Mouse (Mus musculus) gonadal fat pad, adult 2 months (tissue): ENCODE results near the gene Fam83f. TPM values are rescaled to one million over a fixed set of nuclear protein-coding genes. Genes with fewer than 3 reads are reported as not detected.

ENCODE experiments used
- DNase-seq: peaks from one replicate; pipeline ENCODE4 v3.0.0-alpha.2; 2012; ENCODE audit warnings: low read depth
- polyA plus RNA-seq: library from polyadenylated mRNA; depleted of rRNA; stranded (reverse); fragments of >200 nt; gene quantifications from 2 replicates; pipeline ENCODE4 v1.2.3, GENCODE M21; 2012; rRNA removed

Gene Fam83f
- polyA plus RNA-seq = 5.3 and 5.8 TPM in 2 replicates

DNA sequence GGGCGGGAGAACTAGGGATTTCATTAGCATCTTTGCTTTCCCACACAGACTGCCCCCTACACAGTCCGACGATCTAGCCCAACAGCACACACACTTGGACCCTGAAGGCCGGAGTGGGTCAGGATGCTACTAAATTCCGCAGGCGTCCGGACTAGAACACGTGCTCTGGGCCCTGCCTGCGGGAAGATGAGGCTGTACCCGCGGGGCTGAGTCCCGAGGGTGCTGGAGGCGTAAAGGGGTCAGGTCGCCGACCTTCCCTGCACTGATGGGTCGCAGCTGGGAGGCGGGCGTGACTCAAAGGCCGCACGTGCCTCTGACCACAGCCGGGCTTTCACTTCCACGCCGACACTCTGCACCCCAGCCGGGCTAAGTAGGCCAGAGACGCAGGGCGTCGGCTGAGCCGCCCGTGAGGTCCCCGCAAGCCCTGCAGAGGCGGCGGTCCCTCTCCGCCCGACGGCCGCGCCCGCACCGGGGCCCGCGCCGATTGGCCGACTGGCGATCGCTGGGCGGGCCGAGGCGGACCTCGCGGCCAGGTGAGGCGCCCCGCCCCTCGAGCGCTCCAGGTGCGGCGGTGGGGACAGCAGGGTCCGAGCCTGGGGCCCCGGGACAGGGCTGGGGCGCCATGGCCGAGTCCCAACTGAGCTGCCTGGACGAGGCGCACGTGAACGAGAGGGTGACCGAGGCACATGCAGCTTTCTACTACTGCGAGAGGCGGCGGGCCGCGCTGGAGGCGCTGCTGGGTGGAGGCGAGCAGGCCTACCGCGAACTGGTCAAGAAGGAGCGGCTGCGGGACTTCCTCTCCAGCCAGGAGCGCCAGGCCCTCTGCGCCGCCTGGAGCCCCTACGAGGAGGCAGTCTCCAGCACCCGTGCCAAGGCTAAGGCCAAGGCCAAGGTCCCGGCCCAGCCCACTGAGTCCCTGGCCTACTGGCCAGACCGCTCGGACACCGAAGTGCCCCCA, at the start of gene Fam83f:
TSS of gene Fam83f (plus strand) at position 553 of the 958 bp plus-strand sequence.
- no peak for DNase-seq

DNA sequence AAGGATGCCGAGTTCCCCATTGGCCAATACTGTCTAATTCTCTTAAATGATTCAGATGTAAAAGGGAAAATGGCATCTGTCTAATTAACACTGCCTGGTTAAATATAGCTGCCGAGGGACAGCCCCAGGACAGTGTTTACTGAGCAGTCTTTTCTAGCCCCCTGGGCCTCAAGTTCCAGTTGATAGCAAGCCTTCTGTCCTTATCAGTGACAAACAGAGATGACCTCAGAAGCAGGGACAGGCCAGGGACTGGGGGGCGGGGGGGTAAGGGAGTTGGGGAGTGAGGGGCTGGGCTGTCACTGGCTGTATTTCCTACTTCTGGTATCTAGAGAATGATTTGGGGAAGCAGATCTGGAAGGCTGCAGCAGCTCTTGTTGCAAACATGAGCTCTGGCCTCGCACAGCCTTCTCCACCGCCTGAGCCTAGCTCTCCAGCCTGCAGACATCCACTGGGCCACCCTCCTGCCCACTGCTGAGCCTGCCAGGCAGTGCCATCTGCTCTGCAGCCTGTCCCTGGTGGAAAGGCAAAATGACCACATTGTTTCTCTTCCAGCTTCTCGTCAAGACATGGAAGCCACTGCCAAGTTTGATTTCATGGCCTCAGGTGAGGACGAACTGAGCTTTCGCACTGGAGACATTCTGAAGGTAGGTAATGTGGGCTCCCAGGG, 48.3 kb upstream of the Fam83f start:
- DNase-seq = no peak

DNA sequence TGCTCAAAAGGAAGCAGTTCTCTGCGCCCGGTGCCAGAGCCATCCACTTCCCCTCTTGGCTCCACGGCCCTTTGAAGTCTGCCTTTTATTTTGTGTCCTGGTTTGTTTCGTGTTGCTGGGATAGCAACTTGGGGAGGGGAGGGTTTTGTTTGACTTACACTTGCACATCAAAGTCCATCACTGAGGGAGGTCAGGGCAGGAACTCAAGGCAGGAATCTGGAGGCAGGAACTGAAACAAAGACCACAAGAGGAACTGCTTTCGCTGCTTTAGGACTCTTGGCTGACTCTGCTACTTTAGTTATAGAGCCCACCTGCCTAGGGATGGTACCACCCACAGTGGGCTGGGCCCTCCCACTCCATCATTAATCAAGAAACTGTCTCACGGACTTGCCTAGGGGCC, 45.2 kb upstream of the Fam83f start:
- DNase-seq = no peak

DNA sequence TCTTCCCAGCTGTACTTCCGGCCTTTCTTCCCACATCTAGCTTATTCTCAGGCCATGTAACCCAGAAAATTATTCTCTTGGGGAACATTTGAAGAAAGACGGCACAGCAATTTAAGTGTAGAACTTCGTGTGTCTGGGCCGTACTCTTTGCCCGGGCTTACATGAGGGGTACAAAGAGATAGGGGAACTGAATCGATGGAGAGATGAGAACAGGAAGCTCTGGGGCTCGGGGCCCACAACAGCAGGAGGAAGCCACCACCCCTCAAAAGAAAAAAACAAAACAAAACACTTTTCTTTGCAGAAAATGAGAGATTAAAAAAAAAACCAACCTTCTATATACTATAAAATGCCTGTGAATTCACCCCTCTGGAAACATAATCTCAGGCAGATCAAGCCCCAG, 41.5 kb upstream of the Fam83f start:
- DNase-seq = no peak

DNA sequence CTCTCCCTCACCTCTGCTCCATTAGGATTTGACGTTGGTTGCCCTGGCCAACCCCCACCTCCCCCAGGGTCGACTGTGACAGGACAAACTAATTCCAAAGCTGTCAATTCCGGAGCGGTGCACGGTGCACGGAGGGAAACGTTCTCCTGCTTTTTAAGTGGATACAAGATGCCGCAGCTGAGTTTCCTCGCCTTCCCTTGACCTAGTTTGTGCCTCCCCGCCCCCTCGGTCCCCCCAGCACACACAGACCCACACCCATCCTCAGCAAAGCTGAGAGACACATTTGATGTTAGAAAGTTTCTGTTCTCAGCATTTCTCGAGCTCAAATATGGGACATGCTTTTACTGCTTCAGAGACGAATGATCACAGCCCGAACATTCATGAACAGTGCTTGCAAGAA, 40.9 kb upstream of the Fam83f start:
- DNase-seq = no peak

DNA sequence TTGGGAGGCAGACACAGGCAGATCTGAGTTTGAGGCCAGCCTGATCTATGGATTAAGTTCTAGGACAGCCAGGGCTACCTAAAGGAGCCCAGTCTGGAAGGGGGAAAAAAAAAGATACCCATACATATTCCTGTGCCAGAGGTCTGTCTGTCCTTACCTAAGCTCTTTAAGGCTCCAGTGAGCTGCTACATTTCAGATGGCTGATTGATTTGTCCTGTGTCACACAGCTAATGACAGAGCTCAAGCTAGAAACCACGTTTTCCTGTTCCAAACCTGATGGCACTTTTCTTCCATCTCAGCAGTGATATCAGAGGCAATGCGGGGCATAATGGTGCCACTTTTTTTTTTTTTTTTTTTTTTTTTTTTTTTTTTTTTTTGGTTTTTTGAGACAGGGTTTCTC, 40.3 kb upstream of the Fam83f start:
- DNase-seq = no peak

DNA sequence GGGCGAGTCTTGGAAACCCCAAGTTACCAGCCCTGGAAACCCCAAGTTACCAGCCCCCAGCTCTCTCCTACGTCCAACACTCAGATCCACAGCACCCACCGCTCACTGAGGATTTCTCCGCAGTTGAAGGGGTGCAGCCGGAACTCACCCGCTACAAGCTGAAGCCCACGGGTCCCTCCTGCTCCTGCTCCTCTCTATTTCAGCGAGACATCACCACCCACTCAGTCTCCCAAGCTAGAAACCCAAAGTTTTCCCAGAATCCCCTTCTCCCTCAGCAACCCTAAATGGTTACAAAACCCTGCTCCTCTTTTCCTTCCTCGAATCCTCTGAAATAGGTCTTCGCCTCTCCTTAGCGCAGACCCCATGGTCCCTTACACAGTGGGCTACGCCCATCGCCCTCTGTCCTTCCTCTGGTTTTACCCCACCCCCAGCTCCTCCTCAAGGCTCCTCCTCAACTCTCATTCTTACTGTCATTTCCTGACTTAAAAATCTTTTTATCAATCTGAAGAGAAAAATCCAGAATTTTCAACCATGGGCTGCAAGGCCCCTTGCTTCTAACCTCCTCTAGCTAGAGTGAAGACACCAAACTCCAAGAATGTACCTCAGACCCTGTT, 39.3 kb upstream of the Fam83f start:
- no peak for DNase-seq

DNA sequence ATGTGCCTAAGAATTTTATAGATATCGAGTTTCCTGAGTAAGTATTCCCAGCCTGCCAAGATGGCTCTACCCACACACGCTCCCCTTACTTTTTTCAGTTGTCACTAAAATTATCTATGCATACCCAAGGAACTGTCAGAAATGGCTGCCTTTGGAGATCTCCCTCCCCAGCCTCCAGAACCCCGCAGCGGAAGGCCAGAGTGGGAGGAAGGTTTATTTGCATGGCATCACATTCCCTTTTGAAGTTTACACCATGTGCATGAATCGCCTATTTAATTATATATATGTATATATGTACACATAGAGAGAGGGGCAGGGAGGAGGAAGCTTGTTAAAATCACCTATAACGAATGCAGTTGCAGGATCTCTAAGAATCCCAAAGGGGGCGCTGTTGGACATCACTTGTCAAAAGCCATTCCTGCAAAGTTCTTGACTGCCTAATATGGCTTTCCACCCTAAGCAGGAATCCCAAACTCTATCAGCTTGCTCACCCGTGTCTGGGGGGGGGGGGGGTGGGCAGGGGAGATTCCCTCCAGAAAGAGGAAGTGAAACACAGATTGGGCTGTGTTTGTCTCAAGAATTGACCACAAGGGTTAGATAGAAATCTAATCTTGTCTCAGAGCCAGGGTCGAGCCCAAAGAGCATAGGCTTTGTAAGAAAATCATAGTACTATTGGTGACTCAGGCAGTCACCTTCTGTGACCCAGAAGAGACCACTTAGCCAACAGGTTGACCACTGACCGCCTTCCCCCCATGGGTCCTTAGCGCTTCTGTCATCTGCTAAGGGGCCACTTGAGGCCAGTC, 37.1 kb upstream of the Fam83f start:
- no peak for DNase-seq

DNA sequence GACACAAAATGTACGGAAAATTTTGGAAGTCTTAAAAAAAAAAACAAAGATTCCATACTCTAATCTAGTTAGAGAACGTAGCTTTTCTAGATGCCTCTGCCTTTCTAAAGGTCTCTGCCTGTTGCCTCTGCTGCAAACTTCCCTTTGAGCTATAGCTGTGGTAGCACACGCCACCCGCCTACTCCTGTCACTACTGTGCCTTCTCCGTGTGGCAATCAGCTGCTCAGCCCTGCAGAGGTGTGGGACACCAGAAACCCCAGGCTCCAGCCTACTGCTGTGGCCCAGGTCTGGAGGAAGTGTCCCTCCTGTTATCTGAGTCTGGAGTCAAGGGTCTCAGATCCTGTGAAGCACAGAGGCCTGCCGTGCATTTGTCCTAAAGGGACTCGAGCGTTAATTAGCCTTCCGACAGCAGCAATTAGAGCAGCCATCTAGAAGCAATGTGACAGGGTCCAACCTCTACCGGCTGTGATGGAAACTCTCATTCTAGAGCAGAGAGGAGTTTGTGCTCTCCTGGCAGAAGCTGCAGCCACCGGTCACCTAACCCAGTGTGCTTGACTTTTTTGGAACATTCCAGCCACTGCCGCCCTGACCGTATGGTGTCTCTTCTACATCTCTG, 34.8 kb upstream of the Fam83f start:
- no peak for DNase-seq

DNA sequence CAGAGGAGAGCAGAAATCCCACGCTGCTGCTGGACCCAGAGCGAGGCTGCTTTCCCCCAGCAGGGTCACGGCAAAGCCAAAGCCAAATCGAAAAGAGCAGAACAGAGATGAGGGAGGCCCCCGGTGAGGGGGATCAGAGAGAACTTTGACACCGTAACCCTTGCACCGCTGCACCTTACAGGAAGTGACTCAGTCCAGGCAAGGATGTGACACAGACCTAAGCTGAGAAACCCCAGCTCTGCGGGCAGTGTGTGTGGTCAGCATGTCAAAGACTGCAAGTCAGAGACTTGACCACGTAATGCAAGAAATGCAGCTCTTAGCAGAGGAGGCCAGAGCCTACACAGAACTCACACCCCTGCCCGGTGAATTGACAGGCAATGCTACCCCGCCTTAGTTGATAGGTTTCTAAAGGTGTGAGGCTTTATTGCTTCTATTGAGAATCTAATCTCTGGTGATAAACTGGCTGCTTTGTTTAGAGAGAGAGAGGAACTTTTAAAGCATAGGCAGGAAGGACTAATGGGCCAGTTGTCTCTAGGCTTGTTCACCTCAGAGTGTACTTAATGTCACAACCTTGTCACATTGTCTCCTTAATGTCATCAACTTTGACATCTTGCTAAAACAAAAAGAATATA, 32.5 kb upstream of the Fam83f start:
- DNase-seq = no peak

DNA sequence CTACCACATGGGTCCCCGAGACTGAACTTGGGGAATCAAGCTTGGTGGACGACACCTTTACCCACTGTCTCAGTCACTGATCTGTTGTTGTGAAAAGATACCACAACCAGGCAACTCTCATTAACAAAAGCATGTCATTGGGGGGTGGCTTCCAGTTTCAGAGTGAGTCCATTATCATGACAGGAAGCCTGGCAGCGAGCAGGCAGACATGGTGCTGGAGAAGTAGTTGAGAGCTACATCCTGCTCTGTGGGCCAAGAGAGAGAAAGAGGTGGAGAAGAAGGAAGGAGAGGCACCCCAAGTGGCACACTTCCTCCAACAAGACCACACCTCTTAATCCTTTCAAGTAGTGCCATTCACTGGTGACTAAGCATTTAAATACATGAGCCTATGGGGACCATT, 31.8 kb upstream of the Fam83f start:
- no peak for DNase-seq

DNA sequence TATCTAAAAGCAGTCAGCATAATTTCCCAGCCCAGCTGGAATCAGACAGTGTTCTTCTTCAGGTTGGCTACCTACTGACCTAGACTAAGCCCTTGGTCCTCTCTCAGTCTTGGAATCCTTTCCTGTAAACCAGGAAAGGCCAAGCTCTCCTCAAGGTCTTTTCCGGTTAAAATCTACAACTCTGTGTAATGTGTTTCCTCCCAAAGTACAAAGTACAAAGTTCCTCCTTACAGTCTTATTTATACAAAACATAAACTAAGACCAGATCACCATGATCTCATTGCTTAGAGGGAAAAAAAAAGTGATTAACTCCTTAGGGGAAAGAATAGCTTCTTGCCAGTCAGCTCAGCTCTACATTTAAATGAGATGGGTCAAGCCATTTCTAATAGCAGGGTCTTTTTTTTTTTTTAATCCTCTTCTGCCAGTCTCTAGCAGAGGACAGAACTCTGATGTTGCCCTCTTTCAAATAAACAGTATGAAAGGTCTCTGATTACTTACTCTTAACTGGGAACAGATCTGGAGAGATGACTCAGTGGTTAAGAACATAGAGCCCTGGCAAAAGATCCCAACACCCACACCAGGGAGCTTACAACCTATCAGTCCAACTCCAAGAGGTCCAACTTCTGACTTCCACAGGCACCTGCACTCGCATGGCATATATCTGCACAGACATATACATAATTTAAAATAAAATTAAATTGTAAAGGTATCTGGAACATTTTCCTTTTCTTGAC, 29.8 kb upstream of the Fam83f start:
- no peak for DNase-seq

DNA sequence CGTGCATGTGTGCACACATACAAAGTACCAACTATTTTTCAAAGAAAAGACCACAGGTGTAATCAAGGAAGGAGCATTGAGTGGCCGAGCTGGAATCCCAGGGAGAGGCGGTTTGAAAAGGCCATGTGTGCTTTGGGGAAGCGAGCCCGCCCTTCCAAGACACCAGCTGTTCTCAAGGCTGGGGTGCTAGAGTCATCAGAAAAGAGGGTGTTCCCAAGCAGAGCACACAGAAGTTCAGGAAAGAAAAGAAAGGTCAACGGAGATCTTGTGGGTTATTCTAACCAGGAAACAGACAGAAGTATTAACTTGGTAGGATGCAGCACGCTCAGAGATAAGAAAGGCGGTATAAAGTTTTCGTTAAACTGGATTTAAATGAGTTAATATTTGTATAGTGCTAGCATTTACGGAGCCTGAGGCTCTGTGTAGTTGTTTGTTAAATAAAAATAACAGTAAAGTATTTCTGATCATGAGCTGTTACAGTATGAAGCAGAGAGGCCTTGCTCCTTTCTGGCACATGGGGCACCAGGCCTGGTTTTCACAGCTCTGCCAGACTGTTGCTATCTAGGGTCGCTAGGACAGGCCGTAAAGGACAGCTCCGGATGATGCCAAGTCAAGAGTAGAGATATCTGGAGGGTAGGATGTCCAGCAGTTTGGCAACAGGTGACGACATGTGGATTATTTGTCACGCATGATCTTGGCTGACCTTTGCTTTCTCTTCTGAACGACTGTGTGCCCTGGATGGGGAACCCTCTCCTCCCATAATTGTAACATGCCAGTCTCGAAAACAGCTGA, 26.4 kb upstream of the Fam83f start:
- DNase-seq = no peak

DNA sequence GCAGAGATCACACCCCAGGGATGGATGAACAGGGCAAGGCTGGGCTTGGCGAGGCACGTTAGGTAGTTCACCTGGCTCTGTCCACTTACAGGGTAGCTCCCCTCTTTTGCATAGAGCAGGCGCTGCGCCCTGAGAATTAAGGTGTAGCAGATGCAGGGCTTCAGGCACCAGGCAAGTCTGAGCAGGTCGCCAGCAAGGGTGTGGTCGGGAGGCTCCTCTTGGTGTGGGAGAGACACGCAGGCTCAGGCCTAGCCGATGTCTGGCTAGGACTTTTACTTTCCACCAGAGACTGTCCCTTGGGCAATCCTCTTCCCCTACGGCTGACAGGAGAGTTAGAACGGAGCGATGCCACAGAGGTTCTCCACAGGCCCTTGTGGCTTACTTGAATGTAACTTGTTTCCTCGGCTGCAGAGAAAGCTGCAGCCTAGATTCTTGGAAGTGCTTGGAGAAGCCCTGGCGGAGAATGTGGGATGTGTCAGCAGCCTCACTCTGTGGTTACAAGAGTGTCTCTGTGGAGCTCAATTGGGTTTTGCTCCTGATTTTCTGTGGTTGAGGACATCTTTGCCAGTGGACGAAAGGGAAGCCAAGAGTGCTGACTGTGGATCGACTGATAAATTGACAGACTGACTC, 22.6 kb upstream of the Fam83f start:
- DNase-seq = no peak

DNA sequence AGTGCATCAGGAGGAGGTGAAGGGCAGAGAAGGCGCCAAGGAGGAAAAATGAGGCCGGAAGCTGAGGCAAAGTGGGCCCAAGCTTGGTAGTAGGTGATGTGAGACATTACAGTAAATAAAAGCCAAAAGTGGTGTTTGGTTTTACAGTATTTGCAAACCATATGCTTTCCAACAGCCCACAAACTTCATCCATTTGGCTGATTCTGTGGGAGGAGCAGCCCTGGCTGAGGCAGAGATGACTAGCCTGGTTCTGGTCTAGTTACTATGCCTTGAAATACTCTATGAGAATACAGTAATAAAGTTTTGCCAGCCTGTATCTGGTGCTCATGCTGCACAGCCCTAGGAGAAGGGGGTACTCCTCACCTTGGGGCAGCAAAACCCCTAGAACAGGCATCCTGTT, 21.2 kb upstream of the Fam83f start:
- no peak for DNase-seq

DNA sequence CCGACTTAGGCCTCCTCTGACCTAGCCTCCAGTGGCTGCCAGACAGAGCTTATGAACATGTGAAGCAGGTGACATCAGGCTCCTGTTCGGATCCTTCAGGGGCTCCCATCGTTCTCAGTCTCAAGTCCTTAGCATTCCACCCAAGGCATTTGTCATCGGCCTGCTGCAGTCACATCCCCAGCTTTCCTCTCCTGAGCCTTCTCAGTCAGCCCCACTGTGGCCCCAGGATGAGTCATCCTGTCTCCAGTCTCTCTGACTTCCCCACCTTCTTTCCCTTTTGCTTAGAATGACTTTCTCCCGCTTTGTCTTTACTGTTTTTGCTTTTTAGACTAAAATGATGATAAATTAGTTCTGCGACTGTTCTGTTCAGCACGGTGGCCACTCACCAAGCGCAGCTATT, 17.8 kb upstream of the Fam83f start:
- no peak for DNase-seq

DNA sequence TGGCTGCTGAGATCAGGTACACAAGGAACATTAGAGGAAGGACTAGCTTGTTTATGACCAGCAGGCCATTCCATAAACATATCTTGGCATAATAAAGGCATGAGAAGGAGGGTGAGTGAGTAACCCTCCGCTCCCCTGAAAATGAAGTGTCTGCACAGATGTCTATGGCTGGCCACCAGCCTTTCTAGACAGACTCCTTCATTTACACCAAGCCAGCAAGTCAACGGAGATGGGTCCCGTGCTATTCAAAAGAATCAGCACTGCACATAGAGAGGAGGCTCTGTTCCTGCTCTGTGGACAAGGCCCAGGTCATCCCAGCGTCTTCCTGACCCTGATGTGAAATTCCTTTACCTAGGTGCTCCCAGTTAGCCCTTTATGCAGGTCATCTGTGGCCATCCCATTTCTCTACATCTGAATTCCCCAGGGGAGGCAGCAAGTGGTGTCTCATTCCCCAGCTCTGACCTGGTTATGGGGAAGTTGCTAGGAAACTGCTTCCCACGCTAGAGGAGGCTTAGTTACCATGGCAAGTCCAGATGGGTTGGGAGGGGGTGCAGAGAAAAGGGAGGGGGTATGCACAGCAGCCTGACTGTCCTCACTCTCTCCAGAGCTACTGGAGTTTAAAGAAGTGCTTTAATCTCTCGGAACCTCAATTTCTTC, 12.7 kb upstream of the Fam83f start:
- DNase-seq = no peak

DNA sequence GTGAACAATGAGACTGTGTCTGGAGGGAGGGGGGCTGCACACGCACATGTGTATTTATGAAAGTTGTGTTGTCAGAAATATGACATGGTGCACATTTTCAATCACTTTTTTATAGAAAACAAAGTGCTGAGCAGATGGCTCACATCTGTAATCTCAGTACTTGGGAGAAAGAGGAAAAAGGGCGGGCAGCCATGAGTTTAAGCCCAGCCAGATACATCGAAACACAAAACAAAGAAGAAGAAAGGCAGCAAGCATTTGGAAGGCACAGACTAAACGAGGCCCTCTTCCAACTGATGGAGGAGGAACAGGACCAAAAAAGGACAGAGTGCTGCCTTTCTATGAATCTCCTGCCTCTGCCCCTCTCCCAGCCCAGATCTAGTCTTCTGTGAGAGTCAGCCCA, 10.7 kb upstream of the Fam83f start:
- DNase-seq = no peak
